Mouse (Mus musculus): ENCODE measurements around the gene Emp1. TPM values are rescaled to one million over a fixed set of nuclear protein-coding genes. Genes with fewer than 3 reads are reported as not detected.

Emp1 gene
- polyA plus RNA-seq, 1 experiment from 2014 or later, result 67.2 TPM

DNA sequence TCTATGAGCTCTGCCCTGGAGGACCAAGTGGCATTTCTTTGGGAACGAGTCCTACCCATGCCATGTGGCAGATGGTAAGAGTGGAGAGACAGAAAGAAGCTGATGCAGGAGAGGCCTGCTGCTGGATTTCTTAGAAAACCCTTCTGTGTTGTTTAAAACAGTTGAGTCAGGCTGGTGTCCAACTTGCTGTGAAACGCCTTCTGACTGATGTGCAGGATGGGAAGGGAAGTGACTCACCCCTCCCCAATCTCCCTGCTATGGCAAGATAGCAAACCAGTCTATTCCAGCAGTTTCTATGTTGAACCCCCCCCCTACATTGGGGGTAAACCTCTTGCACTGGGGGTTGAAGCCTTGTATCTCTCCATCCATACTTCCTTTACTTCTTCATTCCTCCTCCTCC lies 65.9 kb downstream of the Emp1 start:
- ATAC-seq (ENCODE audit: low FRiP score, low TSS enrichment), result no peak
- H3K9ac ChIP-seq (replicated peaks; ENCODE audit: low read length), result no peak overlapping the region
- WGBS, result 87% methylated on average over 2 of the region's 2 CpGs

DNA sequence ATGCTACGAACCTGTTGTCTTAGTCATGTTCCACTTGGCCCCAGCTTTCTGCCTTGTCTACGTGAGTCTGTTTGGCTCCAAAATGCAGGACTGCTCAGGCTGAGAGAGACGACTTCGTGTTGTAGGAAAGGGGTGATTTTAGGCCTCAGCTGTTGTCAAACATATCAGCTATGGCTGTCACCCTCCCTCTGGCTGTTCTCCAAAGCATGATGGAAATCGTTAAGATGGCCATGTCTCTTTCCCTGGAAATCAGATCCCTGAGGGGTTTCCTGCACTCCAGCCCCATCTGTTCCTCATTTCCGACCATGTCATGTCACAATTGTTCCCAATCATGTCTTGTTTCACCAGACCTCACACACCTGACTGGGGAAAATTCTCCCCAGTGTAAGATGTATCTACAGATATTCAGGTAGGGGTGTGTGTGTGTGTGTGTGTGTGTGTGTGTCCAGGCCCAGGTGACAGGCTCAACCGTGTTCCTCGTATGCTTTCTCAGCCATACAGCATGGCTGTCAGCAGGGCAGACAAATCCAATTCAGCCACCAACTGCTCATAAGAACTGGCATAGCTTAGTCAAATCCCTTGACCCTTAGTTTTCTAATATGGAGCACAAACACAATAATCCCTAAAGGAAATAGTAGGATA lies 67.0 kb downstream of the Emp1 start:
- H3K4me3 ChIP-seq (ENCODE audit: low read length), result no peak overlapping the region
- ATAC-seq (ENCODE audit: low FRiP score, low TSS enrichment), result no peak
- no peaks in the 10 kb centered on the region for H3K4me1 ChIP-seq (ENCODE audit: insufficient read depth, low read length)
- H3K9ac ChIP-seq (replicated peaks; ENCODE audit: low read length), result no peak overlapping the region
- H3K9me3 ChIP-seq (ENCODE audit: low read length), result no peaks in the 10 kb centered on the region
- no peak overlapping the region for H3K27ac ChIP-seq (ENCODE audit: low read length)
- H3K4me2 ChIP-seq (replicated peaks; ENCODE audit: low read depth, low read length), result no peak overlapping the region
- no peaks in the 10 kb centered on the region for H3K36me3 ChIP-seq (ENCODE audit: insufficient read depth, low read length)
- 59% methylated on average over 8 of the region's 8 CpGs for WGBS
- H3K27me3 ChIP-seq (ENCODE audit: insufficient read depth, low read length), result no peaks in the 10 kb centered on the region

More for the DNA sequence above, 65.9 kb downstream of the Emp1 start:
- Histone ChIP-seq H3K36me3 (ENCODE audit: insufficient read depth, low read length) (no peaks in the 10 kb centered on the region), H3K27ac (ENCODE audit: low read length) (no peak overlapping the region), H3K27me3 (ENCODE audit: insufficient read depth, low read length) (no peaks in the 10 kb centered on the region), H3K4me3 (ENCODE audit: low read length) (no peak overlapping the region), H3K4me1 (ENCODE audit: insufficient read depth, low read length) (no peaks in the 10 kb centered on the region), H3K9me3 (ENCODE audit: low read length) (no peaks in the 10 kb centered on the region; the same call in 1 of the 2 replicates), H3K4me2 (replicated peaks; ENCODE audit: low read depth, low read length) (no peak overlapping the region)

DNA sequence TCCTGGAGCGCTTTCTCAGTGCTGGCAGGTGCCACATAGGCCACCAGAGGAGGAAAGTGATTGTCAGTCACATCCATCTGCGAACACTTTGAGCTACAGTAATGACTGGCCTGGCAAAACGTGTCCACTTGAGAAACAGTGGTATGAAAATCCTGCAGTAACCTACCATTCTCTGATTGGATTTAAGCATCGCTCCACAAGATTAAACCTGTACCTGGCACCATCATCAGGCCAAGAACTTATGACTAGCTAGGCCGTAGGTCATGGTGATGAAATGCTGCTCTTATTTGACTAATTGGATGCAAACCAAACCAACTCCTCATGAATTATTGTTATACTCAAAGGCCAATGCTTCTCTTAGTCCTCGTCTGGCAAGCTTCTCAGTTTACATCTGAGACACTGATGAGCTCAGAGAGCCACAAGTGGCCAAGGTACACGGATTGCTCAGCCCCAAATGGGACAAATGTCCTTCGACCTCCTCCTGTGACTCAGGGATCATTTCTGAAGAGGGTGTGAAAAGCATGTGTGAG lies 68.2 kb downstream of the Emp1 start:
- H3K4me2 ChIP-seq (replicated peaks; ENCODE audit: low read depth, low read length), result no peak overlapping the region

More for the DNA sequence above, 68.2 kb downstream of the Emp1 start:
- H3K4me1 ChIP-seq (ENCODE audit: insufficient read depth, low read length), result no peaks in the 10 kb centered on the region
- ATAC-seq (ENCODE audit: low FRiP score, low TSS enrichment), result no peak
- 75% methylated on average over 8 of the region's 8 CpGs for WGBS
- H3K4me3 ChIP-seq (ENCODE audit: low read length), result no peak overlapping the region
- H3K9ac ChIP-seq (replicated peaks; ENCODE audit: low read length), result no peak overlapping the region
- H3K27me3 ChIP-seq (ENCODE audit: insufficient read depth, low read length), result no peaks in the 10 kb centered on the region
- no peaks in the 10 kb centered on the region for H3K9me3 ChIP-seq (ENCODE audit: low read length)
- no peak overlapping the region for H3K27ac ChIP-seq (ENCODE audit: low read length)
- H3K36me3 ChIP-seq (ENCODE audit: insufficient read depth, low read length), result no peaks in the 10 kb centered on the region

Other genes with a start within 250 kb of the Emp1 start
- not detected in 2 replicates for gene Gprc5d, start 244.3 kb upstream of the Emp1 start, polyA plus RNA-seq (2015; fragmentation: Nextera tagmentation; extraction: Ambion mirVana)
- 41.1 and 42.9 TPM in 2 replicates for gene Fam234b, start 164.6 kb upstream of the Emp1 start, polyA plus RNA-seq (2015; fragmentation: Nextera tagmentation; extraction: Ambion mirVana)
- 34.6 and 41.5 TPM in 2 replicates for gene Hebp1, start 164.5 kb upstream of the Emp1 start, polyA plus RNA-seq (2015; fragmentation: Nextera tagmentation; extraction: Ambion mirVana)
- 0.55 and 0.86 TPM in 2 replicates for gene Gsg1, start 108.2 kb upstream of the Emp1 start, polyA plus RNA-seq (2015; fragmentation: Nextera tagmentation; extraction: Ambion mirVana)
- 0.29 TPM in 1 of 2 replicates, not detected in the other for gene Pbp2, start 52.1 kb upstream of the Emp1 start, polyA plus RNA-seq (2015; fragmentation: Nextera tagmentation; extraction: Ambion mirVana)

Data from kidney, embryonic 16.5 days (tissue).